In the genomic region with DNA sequence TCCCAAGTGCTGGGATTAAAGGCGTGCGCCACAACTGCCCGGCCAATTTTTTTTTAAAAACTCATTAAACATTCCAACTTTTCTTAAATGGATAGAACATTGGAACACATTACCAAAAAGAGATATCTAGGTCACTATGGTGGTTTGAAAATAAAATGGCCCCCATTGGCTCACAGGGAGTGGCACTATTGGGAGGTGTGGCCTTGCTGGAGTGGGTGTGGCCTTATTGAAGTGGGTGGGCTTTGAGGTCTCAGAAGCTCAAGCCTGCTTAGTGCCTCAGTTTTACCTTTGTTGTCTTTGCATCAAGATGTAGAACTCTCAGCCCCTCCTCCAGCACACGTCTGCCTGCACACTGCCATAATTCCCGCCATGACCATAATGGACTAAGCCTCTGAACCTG, we compare ENCODE assay signal across 19 mouse cellular contexts. TPM values are rescaled to one million over a fixed set of nuclear protein-coding genes. Genes with fewer than 3 reads are reported as not detected.
A peak's percentile ranks its signal among the peaks of the same experiment; 100 is the strongest.
DNase-seq lines count a peak whose midpoint lies in the region.
"Had no signal": no experiment of that assay in that cellular context is flagged by ENCODE, and none has a peak within 500 bp of the region (broad histone marks: within the 10 kb centered on the region; RNA-seq: fewer than 3 reads in every experiment).

No protein-coding gene starts in this region.

- no peaks in the 10 kb centered on the region for H3K4me1 ChIP-seq in heart, embryonic 10.5 days
- H3K4me1 ChIP-seq: embryonic facial prominence, embryonic 10.5 days; embryonic facial prominence, embryonic 12.5 days; forebrain, embryonic 13.5 days had no signal

- peak; percentile 51 for DNase-seq in heart, adult 11 months
- no peak for DNase-seq in heart, embryonic 10.5 days (ENCODE audit: low spot score)
- peak; percentile 27 for DNase-seq in ES-CJ7 (ENCODE audit: low read depth, low spot score)
- DNase-seq in ZHBTc4 (ENCODE audit: low read depth, low spot score) = peak; percentile 57
- no peak for DNase-seq in T-cell, adult 2 months (ENCODE audit: low spot score)
- DNase-seq: adrenal gland, adult 8-10 months; adrenal gland, postnatal 14 days; adrenal gland, postnatal 36 days; B cell, adult 2 months; cerebellum, adult 11-12 months; cerebellum, adult 2 months; cerebellum, adult 9-10 months; cerebellum, postnatal 10 days; cerebellum, postnatal 25 days had no signal

- no peaks in the 10 kb centered on the region for H3K27me3 ChIP-seq in heart, embryonic 10.5 days (ENCODE audit: insufficient read depth, poor library complexity, severe bottlenecking)
- H3K27me3 ChIP-seq: CH12.LX; embryonic facial prominence, embryonic 12.5 days; forebrain, embryonic 13.5 days had no signal

- no peaks in the 10 kb centered on the region for H3K36me3 ChIP-seq in heart, embryonic 10.5 days
- H3K36me3 ChIP-seq: embryonic facial prominence, embryonic 10.5 days; embryonic facial prominence, embryonic 12.5 days had no signal

- no peak overlapping the region for H3K4me3 ChIP-seq in heart, embryonic 10.5 days
- H3K4me3 ChIP-seq: embryonic facial prominence, embryonic 10.5 days; embryonic facial prominence, embryonic 12.5 days; forebrain, embryonic 13.5 days had no signal

- H3K9me3 ChIP-seq in heart, embryonic 10.5 days = no peaks in the 10 kb centered on the region
- H3K9me3 ChIP-seq: embryonic facial prominence, embryonic 12.5 days had no signal

- 91% methylated on average over 5 of the region's 5 CpGs for WGBS in heart, embryonic 10.5 days

- H3K27ac ChIP-seq in heart, embryonic 10.5 days = no peak overlapping the region
- H3K27ac ChIP-seq: embryonic facial prominence, embryonic 10.5 days; embryonic facial prominence, embryonic 12.5 days; forebrain, embryonic 13.5 days had no signal

RNA-seq across cellular contexts. Expression of gene Mrtfa, which starts 11.9 kb away (rescaled TPM):
- 18.3 and 26.9 TPM in 2 replicates for polyA plus RNA-seq in heart, embryonic 10.5 days (2016; fragmentation: Nextera tagmentation; extraction: Ambion mirVana)

RNA-seq across cellular contexts. Expression of gene Mchr1, which starts 32.8 kb away (rescaled TPM):
- 0.10 and 0.48 TPM in 2 replicates for polyA plus RNA-seq in heart, embryonic 10.5 days (2016; fragmentation: Nextera tagmentation; extraction: Ambion mirVana)
- polyA plus RNA-seq: CD4-positive, CD25-positive, alpha-beta regulatory T cell, adult 4 months had no signal

Comparison
In these comparisons a context has a peak if more than half of its experiments do, and no peak if none do; other contexts are left out.
1. DNase-seq: peak in heart, adult 11 months (single experiment), ES-CJ7 (single experiment) and ZHBTc4 (single experiment); none in heart, embryonic 10.5 days (single experiment) and T-cell, adult 2 months (single experiment).